Mouse (Mus musculus) heart, embryonic 16.5 days (tissue): ENCODE measurements around the gene Gpbar1. TPM values are rescaled to one million over a fixed set of nuclear protein-coding genes. Genes with fewer than 3 reads are reported as not detected.
"Not testable (repeated sequence)": the region's sequence is repeated elsewhere in the genome, so short reads cannot be mapped to it uniquely, and the experiment has no call there.

Source experiments
- ATAC-seq: fragments of 200-750 bp; cut with Nextera tagmentation; replicated peaks from 2 replicates; pipeline ENCODE4 v1.8.0; 2017; ENCODE audit warnings: moderate number of reproducible peaks; ENCODE audit not compliant: insufficient read depth, low FRiP score; ENCODE audit errors: extremely low read depth
- H3K27ac ChIP-seq: fragments of 300-500 bp; sonication (generic); 2 replicates; pipeline ENCODE4 v1.5.1; 2014; ENCODE audit warnings: mild to moderate bottlenecking, low read length, control low read depth, moderate library complexity
- H3K27me3 ChIP-seq: fragments of 300-500 bp; sonication (generic); 2 replicates; pipeline ENCODE4 v1.6.1; 2014; ENCODE audit warnings: low read length, mixed read lengths; ENCODE audit not compliant: control insufficient read depth, insufficient read depth
- H3K36me3 ChIP-seq: fragments of 300-500 bp; sonication (generic); 2 replicates; pipeline ENCODE4 v1.6.1; 2014; ENCODE audit not compliant: control insufficient read depth, insufficient read depth
- H3K4me1 ChIP-seq: fragments of 300-500 bp; sonication (generic); 2 replicates; pipeline ENCODE4 v1.6.1; 2014; ENCODE audit warnings: low read length, mixed read lengths; ENCODE audit not compliant: control insufficient read depth, insufficient read depth
- H3K4me2 ChIP-seq: fragments of 300-500 bp; sonication (generic); 2 replicates; pipeline ENCODE4 v1.6.1; 2014; ENCODE audit warnings: low read depth, mild to moderate bottlenecking, control low read depth, low read length
- H3K4me3 ChIP-seq: fragments of 300-500 bp; sonication (generic); 2 replicates; pipeline ENCODE4 v1.5.1; 2014; ENCODE audit warnings: mild to moderate bottlenecking, control low read depth, low read length
- H3K9ac ChIP-seq: fragments of 300-500 bp; sonication (generic); 2 replicates; pipeline ENCODE4 v1.6.1; 2014; ENCODE audit warnings: low read length, control low read depth
- H3K9me3 ChIP-seq: fragments of 300-500 bp; sonication (generic); replicated peaks from 2 replicates; pipeline ENCODE4 v1.6.1; 2016; ENCODE audit warnings: low read length; ENCODE audit not compliant: control insufficient read depth
- WGBS: fragments of 180-500 bp; shearing (Covaris S2); extraction: QIAGEN DNeasy Blood & Tissue Kit; methylation state at CpG from one replicate; pipeline ENCODE4 v1.1.7; 2014; 5-methylcytosine and 5-hydroxymethylcytosine counted together
- polyA plus RNA-seq: library from polyadenylated mRNA; unstranded; fragments of >200 nt; fragmentation: Nextera tagmentation; extraction: Ambion mirVana; gene quantifications from 2 replicates; pipeline ENCODE4 v1.2.1, GENCODE M21; 2015

Gene Gpbar1
- polyA plus RNA-seq, 1 experiment from 2014 or later: 0.30 TPM

GRCm38 (mm10) chr1:74321396-74321795 lies 43.0 kb downstream of the Gpbar1 start:
- H3K9me3 ChIP-seq: no peaks in the 10 kb centered on the region
- H3K4me2 ChIP-seq: peak overlapping the region; percentile 6; the same call in 1 of the 2 replicates
- 40% methylated on average over 3 of the region's 3 CpGs for WGBS
- H3K27me3 ChIP-seq: no peaks in the 10 kb centered on the region
- no peak overlapping the region for H3K4me3 ChIP-seq
- H3K9ac ChIP-seq: no peak overlapping the region
- H3K36me3 ChIP-seq: no peaks in the 10 kb centered on the region
- peak overlapping the region; percentile 86 for H3K27ac ChIP-seq
- H3K4me1 ChIP-seq: peaks cover 21% of the 10 kb centered on the region
- ATAC-seq: peak; percentile 66

GRCm38 (mm10) chr1:74326916-74327315 lies 48.6 kb downstream of the Gpbar1 start:
- not testable (repeated sequence) for H3K27ac ChIP-seq, H3K36me3 ChIP-seq, H3K4me3 ChIP-seq, H3K9me3 ChIP-seq, H3K27me3 ChIP-seq, H3K4me2 ChIP-seq, H3K9ac ChIP-seq, ATAC-seq
- H3K4me1 ChIP-seq: peaks cover 30% of the 10 kb centered on the region
- 83% methylated on average over 2 of the region's 2 CpGs for WGBS

Other genes with a start within 250 kb of the Gpbar1 start
- 120 and 144 TPM in 2 replicates for gene Tns1, start 154.1 kb upstream of the Gpbar1 start, polyA plus RNA-seq
- 0.45 and 0.91 TPM in 2 replicates for gene Rufy4, start 153.0 kb upstream of the Gpbar1 start, polyA plus RNA-seq
- gene Cxcr2, start 124.6 kb upstream of the Gpbar1 start, polyA plus RNA-seq: 0.19 and 0.41 TPM in 2 replicates
- gene Cxcr1, start 83.9 kb upstream of the Gpbar1 start, polyA plus RNA-seq: not detected in 2 replicates
- gene Arpc2, start 42.5 kb upstream of the Gpbar1 start, polyA plus RNA-seq: 415 and 472 TPM in 2 replicates
- 214 and 223 TPM in 2 replicates for gene Aamp, start 6.2 kb downstream of the Gpbar1 start, polyA plus RNA-seq
- 314 and 324 TPM in 2 replicates for gene Pnkd, start 6.4 kb downstream of the Gpbar1 start, polyA plus RNA-seq
- 51.2 and 51.4 TPM in 2 replicates for gene Tmbim1, start 27.1 kb downstream of the Gpbar1 start, polyA plus RNA-seq
- gene Catip, start 83.6 kb downstream of the Gpbar1 start, polyA plus RNA-seq: 0.62 and 1.1 TPM in 2 replicates
- gene Slc11a1, start 96.6 kb downstream of the Gpbar1 start, polyA plus RNA-seq: 3.4 and 4.3 TPM in 2 replicates
- 64.6 and 66.7 TPM in 2 replicates for gene Ctdsp1, start 113.0 kb downstream of the Gpbar1 start, polyA plus RNA-seq
- 0.37 and 1.7 TPM in 2 replicates for gene Vil1, start 130.8 kb downstream of the Gpbar1 start, polyA plus RNA-seq
- gene Cnot9, start 227.5 kb downstream of the Gpbar1 start, polyA plus RNA-seq: 28.3 and 32.1 TPM in 2 replicates